ENCODE assay signal across 8 mouse cellular contexts in genomic region chr4:140037784-140038387, GRCm38 (mm10).
DNase-seq lines count a peak whose midpoint lies in the region; ATAC-seq and TF ChIP-seq lines count a peak whose summit lies in the region.

No protein-coding gene starts in this region.

- 8% methylated on average over 13 of the region's 13 CpGs for WGBS in hindbrain, postnatal 0 days
- 4% methylated on average over 13 of the region's 13 CpGs for WGBS in limb, embryonic 10.5 days

- ATAC-seq in hindbrain, postnatal 0 days = peak; percentile 60; the same call in 1 of the 2 replicates
- ATAC-seq in megakaryocyte-erythroid progenitor cell, adult 5-6 weeks (replicated peaks; ENCODE audit: low FRiP score, low TSS enrichment, poor library complexity, severe bottlenecking) = no peak

- no peak overlapping the region for H3K27ac ChIP-seq in hindbrain, postnatal 0 days
- no peak overlapping the region for H3K27ac ChIP-seq in limb, embryonic 10.5 days

- peaks cover 70% of the 10 kb centered on the region for H3K4me1 ChIP-seq in E14TG2a.4 (replicated peaks; ENCODE audit: low read depth, low read length)
- peaks cover 20% of the 10 kb centered on the region for H3K4me1 ChIP-seq in hindbrain, postnatal 0 days (ENCODE audit: insufficient read depth, low read length)
- H3K4me1 ChIP-seq in limb, embryonic 10.5 days = peaks cover 29% of the 10 kb centered on the region

- H3K4me2 ChIP-seq in hindbrain, postnatal 0 days (ENCODE audit: low read depth, low read length) = 0 out of 2 replicates have a peak overlapping the region, but pooled peaks have one; percentile 7

- TF ChIP-seq CTCF in E14TG2a.4 (conservative IDR thresholded peaks at IDR 0.05; ENCODE audit: low read length) = no peak
- no peak for TF ChIP-seq CTCF in hindbrain, postnatal 0 days (IDR thresholded peaks at IDR 0.05; ENCODE audit: low read depth)

- H3K27me3 ChIP-seq in E14TG2a.4 (ENCODE audit: insufficient read depth, low read length) = peaks cover 40% of the 10 kb centered on the region
- H3K27me3 ChIP-seq in hindbrain, postnatal 0 days (ENCODE audit: insufficient read depth, low read length) = no peaks in the 10 kb centered on the region
- peaks cover 74% of the 10 kb centered on the region for H3K27me3 ChIP-seq in limb, embryonic 10.5 days (ENCODE audit: low read depth, poor library complexity, severe bottlenecking)

- H3K9me3 ChIP-seq in E14TG2a.4 (ENCODE audit: low read length) = peaks cover 14% of the 10 kb centered on the region
- no peaks in the 10 kb centered on the region; the same call in 1 of the 2 replicates for H3K9me3 ChIP-seq in hindbrain, postnatal 0 days (ENCODE audit: low read length)
- H3K9me3 ChIP-seq in limb, embryonic 10.5 days (replicated peaks) = no peaks in the 10 kb centered on the region; the same call in 1 of the 2 replicates

- no peak overlapping the region for H3K9ac ChIP-seq in hindbrain, postnatal 0 days (replicated peaks; ENCODE audit: low read length)

- peak overlapping the region; percentile 58 for H3K4me3 ChIP-seq in E14TG2a.4 (replicated peaks; ENCODE audit: low read length)
- no peak overlapping the region for H3K4me3 ChIP-seq in hindbrain, postnatal 0 days (ENCODE audit: low read length)
- peak overlapping the region; percentile 17; the same call in 1 of the 2 replicates for H3K4me3 ChIP-seq in limb, embryonic 10.5 days

- peak; percentile 86 for DNase-seq in adrenal gland, postnatal 14 days
- DNase-seq in frontal cortex, postnatal 10 days (ENCODE audit: low spot score in 2 of 2) = peak; percentile 40 to 42
- DNase-seq in hindbrain, postnatal 0 days (ENCODE audit: low spot score) = peak; percentile 53
- no peak for DNase-seq in limb, embryonic 10.5 days (ENCODE audit: low spot score)
- peak; percentile 71 for DNase-seq in ovary, postnatal 36 days (ENCODE audit: low spot score)
- DNase-seq in B cell, adult 2 months = no peak

- no peaks in the 10 kb centered on the region for H3K36me3 ChIP-seq in E14TG2a.4 (ENCODE audit: insufficient read depth, low read length)
- no peaks in the 10 kb centered on the region for H3K36me3 ChIP-seq in hindbrain, postnatal 0 days (ENCODE audit: insufficient read depth, low read length)
- no peaks in the 10 kb centered on the region for H3K36me3 ChIP-seq in limb, embryonic 10.5 days

Comparison
In these comparisons a context has a peak if more than half of its experiments do, and no peak if none do; other contexts are left out.
1. DNase-seq: peak in adrenal gland, postnatal 14 days (single experiment), frontal cortex, postnatal 10 days (2 of 2), hindbrain, postnatal 0 days (single experiment) and ovary, postnatal 36 days (single experiment); none in limb, embryonic 10.5 days (single experiment) and B cell, adult 2 months (0 of 2).